Mouse (Mus musculus) limb, embryonic 11.5 days (tissue): ENCODE measurements around the gene Akap5. TPM values are rescaled to one million over a fixed set of nuclear protein-coding genes. Genes with fewer than 3 reads are reported as not detected.

Experiments
- polyA plus RNA-seq: library from polyadenylated mRNA; unstranded; fragments of >200 nt; fragmentation: Nextera tagmentation; extraction: Ambion mirVana; gene quantifications from 2 replicates; pipeline ENCODE4 v1.2.1, GENCODE M21; 2014

Akap5 gene
- polyA plus RNA-seq, 1 experiment from 2014 or later = 1.4 TPM

Other genes with a start within 250 kb of the Akap5 start
- gene Esr2, start 147.6 kb upstream of the Akap5 start, polyA plus RNA-seq = 0.20 and 0.40 TPM in 2 replicates
- gene Tex21, start 78.1 kb upstream of the Akap5 start, polyA plus RNA-seq = 0.14 TPM in 1 of 2 replicates, not detected in the other
- 80.0 and 85.8 TPM in 2 replicates for gene Mthfd1, start 69.6 kb upstream of the Akap5 start, polyA plus RNA-seq
- 19.5 and 20.6 TPM in 2 replicates for gene Zbtb25, start 44.7 kb downstream of the Akap5 start, polyA plus RNA-seq
- 11.0 and 11.2 TPM in 2 replicates for gene Zbtb1, start 45.4 kb downstream of the Akap5 start, polyA plus RNA-seq
- 5.3 and 5.7 TPM in 2 replicates for gene Hspa2, start 79.3 kb downstream of the Akap5 start, polyA plus RNA-seq
- gene Ppp1r36, start 92.6 kb downstream of the Akap5 start, polyA plus RNA-seq = 3.5 and 3.8 TPM in 2 replicates
- gene Plekhg3, start 206.0 kb downstream of the Akap5 start, polyA plus RNA-seq = 4.3 and 4.4 TPM in 2 replicates